Mouse (Mus musculus) A20 (cell line): ENCODE measurements around the gene Slc27a1.

ENCODE experiments used
- DNase-seq: peaks from one replicate; pipeline ENCODE4 v3.0.0-alpha.2; 2011; ENCODE audit warnings: low read depth, low spot score

Slc27a1 gene

GRCm38 (mm10) chr8:71613418-71613817 is 44.7 kb downstream of the Slc27a1 start:
- DNase-seq = peak; percentile 41

- DNase-seq = no peak
Measured at GRCm38 (mm10) chr8:71619786-71620185, 51.1 kb downstream of the Slc27a1 start.

GRCm38 (mm10) chr8:71625088-71625487 is 56.4 kb downstream of the Slc27a1 start:
- DNase-seq = peak; percentile 85

- no peak for DNase-seq
Measured at GRCm38 (mm10) chr8:71626753-71627152, 58.1 kb downstream of the Slc27a1 start.

- peak; percentile 58 for DNase-seq
Measured at GRCm38 (mm10) chr8:71627265-71628099, 58.8 kb downstream of the Slc27a1 start.

GRCm38 (mm10) chr8:71628396-71629095 is 59.9 kb downstream of the Slc27a1 start:
- DNase-seq = peak; percentile 83

GRCm38 (mm10) chr8:71629096-71629697 is 60.5 kb downstream of the Slc27a1 start:
- peak; percentile 98 for DNase-seq

GRCm38 (mm10) chr8:71629781-71630212 is 61.1 kb downstream of the Slc27a1 start:
- peak; percentile 66 for DNase-seq

GRCm38 (mm10) chr8:71630761-71631160 is 62.1 kb downstream of the Slc27a1 start:
- DNase-seq = no peak

GRCm38 (mm10) chr8:71631897-71632296 is 63.2 kb downstream of the Slc27a1 start:
- DNase-seq = no peak

GRCm38 (mm10) chr8:71633164-71633563 is 64.5 kb downstream of the Slc27a1 start:
- DNase-seq = peak; percentile 84

- DNase-seq = peak; percentile 79
Measured at GRCm38 (mm10) chr8:71633981-71634667, 65.4 kb downstream of the Slc27a1 start.
